Mouse (Mus musculus) adrenal gland, postnatal 4 days (tissue): ENCODE data around the gene Dnttip1. TPM values are rescaled to one million over a fixed set of nuclear protein-coding genes. Genes with fewer than 3 reads are reported as not detected.
"Not testable (repeated sequence)": the region's sequence is repeated elsewhere in the genome, so short reads cannot be mapped to it uniquely, and the experiment has no call there.

Source experiments
- DNase-seq, 2 experiments: peaks; one replicate each; pipeline ENCODE4 v3.0.0; 2021 to 2022; ENCODE audit warnings: low spot score in 2 of 2, mixed read lengths in 2 of 2
- total RNA-seq, 2 experiments: library from RNA; stranded (reverse); gene quantifications; 2 replicates each; pipeline ENCODE4 v1.2.3; 2021

The Dnttip1 gene
- total RNA-seq, 2 experiments from 2014 or later, result 50.1 to 54.2 TPM

DNA sequence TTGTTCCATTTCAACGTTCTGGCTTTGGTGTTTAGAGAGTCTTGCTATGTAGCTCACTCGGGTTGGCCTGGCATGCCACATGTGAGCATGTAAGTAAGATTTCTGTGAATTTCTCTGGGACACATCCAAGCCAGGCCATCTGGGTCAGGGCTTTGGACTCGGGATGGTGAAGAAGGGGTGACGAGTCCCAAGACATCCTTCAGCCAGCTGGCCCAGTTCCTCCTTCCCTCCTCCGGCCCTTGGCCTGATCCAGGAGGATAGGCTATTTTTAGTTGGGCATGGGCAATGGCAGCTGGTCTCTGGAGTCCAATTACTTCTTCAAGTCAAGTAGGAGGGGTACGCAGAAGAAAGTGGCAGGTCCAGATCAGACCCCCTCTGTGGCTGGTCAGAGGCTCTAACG lies 33.0 kb downstream of the Dnttip1 start:
- DNase-seq, result no peak

DNA sequence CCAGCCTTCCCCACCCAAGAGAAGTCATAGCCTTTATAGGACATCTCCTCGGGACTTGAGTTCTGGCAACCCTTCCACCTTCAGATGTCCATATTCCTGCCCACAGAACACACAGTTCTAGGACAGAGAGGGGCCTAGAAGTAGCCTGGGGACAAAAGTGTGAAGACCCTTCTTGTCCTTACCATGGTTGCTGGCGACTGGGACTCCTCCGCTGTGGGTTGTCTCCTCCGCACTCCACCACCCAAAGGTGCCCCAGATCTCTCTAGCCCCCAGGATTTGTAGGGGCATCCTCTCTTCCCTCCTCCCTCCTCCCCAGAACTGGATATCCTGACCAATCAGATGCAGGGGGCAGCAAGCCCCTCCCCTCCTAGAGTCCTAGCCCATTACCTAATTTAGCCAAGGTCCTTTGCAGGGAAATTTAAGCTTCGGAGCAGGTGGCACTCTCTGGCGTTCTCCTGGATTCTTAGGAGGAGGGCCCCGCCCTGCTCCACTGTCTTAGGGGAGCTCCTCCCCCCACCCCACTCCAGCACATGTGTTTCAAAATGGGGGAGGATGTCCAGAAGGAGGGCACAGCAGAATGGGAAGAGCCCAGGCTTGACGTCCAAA lies 33.8 kb downstream of the Dnttip1 start, which contains the start of gene Tnnc2:
TSS of gene Tnnc2 (minus strand) at position 487 of the 606 bp plus-strand sequence.
- DNase-seq, result no peak

DNA sequence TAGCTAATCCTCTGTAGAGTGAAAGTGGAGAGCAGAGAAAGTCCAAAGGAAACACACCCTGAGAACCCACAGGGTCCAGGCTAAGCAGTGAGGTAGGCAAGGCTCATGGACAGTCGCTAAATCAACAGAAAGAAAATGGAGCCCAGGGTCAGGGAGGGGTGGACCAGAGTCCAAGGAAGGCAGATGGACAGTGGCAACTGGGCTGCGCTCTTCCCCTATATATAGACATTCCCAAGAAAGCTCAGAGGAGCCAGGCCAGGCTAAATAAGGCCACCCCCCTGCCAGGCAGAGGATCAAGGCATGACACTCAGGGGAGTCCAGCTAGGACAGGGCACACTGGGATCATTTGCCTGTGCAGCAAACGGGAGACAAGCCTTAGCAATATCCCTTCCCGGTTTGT lies 36.1 kb downstream of the Dnttip1 start:
- no peak for DNase-seq

DNA sequence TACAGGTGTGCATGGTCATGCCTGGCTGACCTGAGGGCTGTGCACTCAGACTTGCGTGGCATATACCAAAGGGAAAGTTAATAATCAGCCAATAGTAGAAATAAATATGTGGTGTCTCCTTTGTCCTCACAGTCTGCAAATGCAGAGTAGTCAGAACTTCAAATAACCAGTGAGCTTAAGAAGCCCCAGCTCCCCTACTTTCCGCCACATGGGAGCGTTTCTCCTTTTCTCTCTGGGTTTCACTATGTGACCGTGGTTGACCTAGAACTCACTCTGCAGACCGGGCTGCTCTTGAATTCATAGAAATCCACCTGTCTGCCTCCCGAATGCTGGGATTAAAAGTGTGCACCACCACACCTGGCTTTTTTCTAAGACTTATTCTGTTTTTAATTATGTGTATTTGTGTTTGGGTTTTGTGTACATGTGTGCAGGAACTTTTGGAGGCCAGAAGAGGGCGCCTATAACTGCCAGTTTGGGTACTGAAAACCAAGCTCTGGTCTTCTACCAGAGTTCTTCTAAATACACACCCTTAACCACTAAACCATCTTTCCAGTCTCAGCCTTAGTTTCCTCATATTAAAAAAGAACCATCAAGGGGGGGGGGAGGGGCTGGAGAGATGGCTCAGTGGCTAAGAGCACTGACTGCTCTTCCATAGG lies 38.3 kb downstream of the Dnttip1 start:
- DNase-seq, result no peak

DNA sequence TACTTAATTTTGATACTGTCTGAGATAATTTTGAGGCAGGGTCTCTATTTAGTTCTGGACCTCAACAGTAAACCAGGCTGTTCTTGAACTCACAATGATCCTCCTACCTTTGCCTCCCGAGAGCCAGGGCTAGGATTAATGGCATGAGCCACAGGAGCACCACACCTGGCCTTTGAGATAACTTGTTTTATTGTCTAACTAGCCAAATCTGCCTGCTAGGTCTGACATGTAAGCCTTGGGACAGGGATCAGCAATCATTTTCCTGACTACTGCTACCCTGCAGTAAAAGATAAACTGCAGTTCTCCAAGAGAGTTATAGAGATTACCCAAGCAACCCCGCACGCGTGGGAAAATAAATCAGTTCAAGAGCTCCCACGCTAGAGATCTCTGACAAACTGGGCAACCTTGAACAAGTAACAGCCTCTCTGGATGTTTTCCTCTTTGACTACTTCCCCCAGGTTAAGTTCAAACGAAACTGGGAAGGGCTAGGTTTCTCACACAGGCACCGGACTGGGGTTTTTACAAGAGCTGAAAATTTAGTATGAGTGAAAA lies 39.2 kb downstream of the Dnttip1 start:
- DNase-seq, result no peak

DNA sequence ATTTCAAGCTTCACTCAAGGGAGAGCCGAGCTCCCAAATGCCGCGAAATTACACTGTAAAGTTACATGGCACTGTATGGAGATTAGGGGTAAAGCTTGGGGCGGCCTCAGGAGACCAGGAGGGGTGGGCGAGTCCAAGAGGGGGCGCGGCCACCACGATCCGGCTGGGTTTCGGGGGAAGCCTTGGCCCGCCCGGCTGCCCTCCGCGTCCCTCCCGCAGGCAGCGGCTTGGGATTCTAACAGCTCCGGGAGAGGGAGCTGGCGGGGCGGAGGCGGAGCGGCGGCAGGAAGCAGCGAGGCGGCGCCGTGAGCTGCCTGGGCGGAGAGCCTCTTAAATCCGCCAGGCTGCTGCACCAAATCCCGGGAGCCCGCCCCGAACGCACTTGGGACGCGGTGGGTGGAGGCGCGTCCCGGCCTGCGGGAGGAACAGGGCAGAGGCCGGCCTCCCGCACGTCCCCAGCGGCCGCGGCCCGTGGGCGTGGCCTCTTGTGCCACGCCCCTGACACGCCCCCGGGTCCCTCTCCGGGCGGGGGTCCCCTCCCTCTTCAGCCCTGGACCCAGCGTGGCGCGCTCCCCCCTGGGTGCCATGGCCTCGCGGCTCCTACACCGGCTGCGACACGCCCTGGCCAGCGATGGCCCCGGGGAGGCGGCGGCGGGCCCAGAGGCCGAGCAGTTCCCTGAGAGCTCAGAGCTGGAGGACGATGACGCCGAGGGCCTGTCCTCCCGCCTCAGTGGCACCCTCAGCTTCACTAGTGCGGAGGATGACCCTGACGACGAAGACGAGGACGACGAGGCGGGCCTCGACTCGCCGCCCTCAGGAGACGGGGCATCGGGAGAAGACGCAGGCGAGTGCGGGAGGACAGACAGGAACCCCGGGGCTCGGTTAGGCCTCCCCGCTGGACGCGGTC lies 40.0 kb downstream of the Dnttip1 start, which contains the start of gene Snx21:
TSS of gene Snx21 (plus strand) at position 343 of the 907 bp plus-strand sequence.
- peak; percentile 75 for DNase-seq

DNA sequence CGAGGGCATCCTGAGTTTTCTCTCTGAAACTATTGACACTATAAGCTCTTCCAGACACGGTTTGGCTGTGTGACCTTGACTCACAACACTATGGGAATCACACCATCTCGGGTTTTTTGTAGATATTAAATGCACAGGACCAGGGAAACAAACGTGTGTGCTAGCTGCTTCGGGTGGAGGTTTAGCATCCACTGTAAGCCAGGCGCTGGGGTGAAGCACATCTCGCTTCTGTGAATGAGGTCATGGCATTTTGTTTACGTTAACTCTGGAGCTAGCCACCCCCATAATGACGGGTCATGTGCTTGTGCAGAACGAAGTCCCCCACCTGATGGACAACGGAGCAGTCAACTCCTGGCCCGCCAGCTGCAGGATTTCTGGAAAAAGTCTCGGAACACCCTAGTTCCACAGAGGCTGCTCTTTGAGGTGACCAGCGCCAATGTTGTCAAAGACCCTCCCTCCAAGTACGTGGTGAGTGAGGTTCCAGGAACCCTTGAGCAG lies 40.7 kb downstream of the Dnttip1 start:
- no peak for DNase-seq

DNA sequence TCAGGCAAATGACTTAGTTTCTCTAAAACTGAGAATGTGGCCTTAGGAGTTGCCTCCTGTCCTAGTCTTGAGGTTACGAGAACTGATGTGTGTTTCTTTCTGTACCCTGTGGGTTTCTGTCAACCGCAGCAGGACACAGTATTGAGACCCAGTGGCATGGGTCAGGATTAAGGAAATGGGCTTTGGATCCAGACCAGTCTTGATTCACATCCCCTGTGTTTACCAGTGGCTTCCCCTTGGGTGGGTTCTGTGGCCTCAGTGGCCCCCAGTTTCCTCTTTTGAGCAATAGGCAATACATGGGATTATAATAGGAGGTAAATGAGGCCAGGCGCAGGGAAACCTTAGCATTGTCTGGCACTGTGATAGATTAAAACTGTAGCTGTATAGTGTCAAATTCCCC lies 41.2 kb downstream of the Dnttip1 start:
- no peak for DNase-seq

DNA sequence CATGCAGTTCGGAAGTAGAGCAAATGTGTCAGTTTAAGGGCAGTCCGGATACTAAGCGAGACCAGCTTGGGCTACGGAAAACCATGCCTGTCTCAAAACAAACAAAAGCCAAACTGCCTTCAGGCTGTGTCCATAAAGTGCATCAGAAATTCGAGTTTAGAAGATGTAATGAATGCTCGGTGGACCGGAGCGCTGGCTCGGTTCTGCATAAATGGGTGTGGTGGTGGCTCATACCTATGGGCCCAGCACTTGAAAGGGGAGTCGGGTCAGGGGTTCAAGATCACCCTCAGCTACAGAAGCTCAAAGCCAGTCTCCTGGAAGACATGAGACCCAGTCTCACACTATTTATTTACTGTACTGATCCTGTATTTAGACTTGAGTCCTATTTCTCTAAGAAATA lies 42.0 kb downstream of the Dnttip1 start:
- no peak for DNase-seq

DNA sequence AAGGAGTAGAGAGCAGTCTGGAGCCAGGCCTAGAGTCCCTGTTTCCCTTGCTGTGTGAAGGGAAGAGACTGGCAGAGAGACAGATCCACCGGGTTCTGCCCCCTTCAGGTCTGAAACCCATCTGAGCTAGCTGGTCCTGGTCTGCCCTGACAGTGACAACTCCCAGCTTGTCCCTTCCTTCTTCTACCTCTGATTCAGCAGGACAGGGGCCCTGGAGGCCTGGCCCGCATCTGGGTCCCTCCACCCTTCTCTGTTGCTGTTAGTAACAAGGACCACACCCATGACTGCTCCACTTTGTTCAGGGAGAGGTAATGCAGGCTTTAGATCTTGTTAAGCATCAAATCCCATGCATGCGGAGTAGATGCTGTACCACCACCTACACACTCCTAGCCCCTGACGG lies 42.6 kb downstream of the Dnttip1 start:
- no peak for DNase-seq

DNA sequence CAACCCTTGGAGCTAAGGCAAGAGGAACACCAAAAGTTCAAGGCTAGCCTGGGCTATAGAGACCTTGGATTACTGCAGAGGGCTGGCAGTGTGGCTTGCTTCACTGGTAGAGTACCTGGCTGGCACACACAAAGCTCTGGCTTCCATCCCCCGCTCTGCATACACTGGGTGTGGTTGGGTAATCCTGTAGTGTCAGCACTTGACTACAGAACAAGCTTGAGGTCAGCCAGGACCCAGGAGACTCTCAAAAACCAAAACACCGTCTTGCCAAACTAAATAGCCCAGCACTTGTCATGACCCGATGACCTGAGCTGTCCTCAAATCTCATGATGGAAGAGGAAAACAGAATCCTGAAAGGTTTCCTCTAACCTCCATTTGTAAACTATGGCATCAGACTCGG lies 44.7 kb downstream of the Dnttip1 start:
- no peak for DNase-seq

DNA sequence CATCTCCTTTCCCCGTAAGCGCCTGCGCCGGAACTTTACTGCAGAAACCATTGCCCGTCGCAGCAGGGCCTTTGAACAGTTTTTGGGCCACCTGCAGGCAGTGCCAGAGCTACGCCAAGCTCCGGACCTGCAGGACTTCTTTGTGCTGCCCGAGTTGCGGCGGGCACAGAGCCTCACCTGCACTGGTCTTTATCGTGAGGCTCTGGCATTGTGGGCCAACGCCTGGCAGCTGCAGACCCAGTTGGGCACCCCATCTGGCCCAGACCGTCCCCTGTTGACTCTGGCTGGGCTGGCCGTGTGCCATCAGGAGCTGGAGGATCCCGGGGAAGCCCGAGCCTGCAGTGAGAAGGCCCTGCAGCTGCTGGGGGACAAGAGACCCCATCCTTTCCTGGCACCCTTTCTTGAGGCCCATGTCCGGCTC lies 46.1 kb downstream of the Dnttip1 start:
- no peak for DNase-seq

DNA sequence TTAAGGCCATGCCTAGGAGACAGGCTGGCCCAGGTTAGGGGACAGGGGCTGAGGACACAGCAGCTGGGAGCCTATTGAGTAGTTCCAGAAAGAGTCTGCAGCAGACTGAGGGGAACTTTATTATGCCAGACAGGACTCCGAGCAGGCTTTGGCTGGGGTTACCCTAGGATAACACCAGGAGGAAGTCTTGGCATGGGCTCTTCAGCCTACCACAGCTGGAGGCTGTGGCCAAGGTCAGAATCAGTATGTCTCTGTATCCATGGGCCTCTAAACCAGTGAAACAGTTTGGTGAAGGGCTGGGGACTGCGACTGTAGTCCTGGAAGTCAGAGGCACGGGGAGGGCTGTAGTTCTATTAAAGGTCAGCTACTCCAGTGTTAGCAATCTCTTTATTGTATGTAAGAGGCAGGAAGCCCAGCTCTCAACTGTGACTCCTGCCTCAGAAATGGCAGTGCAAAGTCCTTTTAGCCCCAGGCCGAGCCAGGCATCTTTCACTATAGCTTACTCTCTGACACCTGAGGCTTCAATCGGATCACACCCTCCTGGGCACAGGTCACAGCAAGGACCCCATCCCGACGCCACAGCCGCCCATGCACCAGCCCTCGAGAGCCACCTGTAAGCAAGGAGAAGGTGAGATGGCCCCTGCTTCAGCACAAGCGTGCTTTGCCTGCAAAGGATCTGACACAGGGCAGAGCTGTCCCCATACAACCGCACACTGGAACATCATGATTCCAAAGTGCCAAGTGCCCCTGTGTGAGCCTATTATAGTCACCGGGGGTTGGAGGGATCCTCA lies 46.8 kb downstream of the Dnttip1 start:
- no peak for DNase-seq

DNA sequence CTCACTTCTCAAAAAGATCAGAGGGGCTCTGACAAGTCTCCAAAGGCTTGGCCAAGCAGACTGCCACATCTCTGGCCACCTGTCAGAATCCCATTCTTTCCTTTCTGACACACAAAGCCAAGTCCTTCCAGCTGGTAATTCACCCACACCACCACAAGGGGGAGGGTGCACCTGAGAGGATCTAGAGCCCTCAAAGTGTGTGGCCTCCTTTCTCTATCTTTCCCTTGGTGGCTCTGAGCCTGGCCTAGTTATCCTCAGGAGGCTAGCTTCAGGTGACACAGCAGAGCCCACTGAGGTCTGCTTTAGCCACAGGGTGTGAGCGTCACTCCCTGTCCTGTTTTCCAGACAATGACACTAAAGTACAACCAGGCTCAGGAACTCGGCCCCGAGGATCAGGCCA lies 47.5 kb downstream of the Dnttip1 start:
- peak in 1 of 2 experiments; percentile 50 for DNase-seq

DNA sequence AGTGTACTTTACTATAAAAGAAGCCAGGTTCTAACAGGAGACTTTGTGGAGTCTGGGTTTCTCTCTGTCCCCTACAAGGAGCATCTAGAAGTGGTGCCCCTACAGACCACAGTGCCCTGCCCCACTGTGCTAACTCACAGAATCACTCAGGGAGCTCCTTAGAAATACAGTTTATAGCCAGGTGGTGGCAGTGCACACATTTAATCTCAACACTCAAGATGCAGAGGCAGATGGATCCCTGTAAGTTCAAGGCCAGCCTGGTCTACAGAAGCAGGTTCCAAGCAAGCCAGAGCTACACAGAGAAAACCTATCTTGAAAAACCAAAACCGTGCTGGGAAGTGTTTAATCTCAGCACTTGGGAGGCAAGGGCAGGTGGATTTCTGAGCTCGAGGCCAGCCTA lies 48.0 kb downstream of the Dnttip1 start:
- DNase-seq, result no peak

DNA sequence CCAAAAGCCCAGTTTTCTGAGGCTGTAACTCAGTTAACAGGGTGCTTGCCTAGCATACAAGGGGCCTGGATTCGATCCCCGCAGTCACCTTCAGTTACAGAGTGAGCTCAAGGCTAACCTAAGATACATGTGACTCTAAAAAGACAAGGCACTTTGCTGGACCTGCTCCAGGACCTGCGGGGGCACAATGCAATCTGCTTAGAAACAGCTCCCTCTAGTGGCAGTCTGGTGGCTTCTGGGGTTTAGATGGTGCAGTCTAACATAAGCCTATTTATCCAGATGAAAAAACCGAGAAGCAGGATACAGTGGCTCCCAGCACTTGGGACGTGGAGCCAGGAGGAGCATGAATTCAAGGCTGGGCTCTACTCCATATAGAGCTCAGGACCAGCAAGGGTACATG lies 48.5 kb downstream of the Dnttip1 start:
- peak; percentile 57 to 86 for DNase-seq

DNA sequence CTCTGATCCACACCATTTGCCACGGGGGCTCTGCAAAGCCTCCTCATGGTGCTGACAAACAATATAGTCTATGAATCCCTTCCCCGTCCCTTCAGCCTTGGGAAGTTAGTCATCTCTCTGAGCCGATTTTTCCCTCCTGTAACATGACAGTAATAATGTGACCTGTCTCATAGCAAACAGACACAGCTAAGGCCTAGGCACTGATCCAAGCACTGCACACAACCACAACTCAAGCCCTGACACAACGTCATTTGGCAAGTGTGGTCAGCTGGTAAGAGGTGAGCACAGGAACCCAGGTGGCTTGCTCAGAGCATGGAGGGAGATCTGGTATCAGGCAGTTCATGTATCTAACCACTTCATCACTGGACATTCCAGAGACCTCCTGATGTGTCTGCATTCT lies 50.1 kb downstream of the Dnttip1 start:
- DNase-seq, result no peak

DNA sequence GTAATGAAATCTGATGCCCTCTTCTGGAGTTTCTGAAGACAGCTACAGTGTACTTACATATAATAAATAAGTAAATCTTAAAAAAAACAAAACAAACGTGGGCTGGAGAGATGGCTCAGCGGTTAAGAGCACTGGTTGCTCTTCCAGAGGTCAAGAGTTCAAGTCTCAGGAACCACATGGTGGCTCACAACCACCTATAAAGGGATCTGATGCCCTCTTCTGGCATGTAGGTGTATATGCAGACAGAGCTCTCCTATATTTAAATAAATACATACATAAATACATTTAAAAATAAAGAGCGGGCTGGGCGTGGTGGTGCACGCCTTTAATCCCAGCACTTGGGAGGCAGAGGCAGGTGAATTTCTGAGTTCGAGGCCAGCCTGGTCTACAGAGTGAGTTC lies 52.8 kb downstream of the Dnttip1 start:
- not testable (repeated sequence) for DNase-seq

DNA sequence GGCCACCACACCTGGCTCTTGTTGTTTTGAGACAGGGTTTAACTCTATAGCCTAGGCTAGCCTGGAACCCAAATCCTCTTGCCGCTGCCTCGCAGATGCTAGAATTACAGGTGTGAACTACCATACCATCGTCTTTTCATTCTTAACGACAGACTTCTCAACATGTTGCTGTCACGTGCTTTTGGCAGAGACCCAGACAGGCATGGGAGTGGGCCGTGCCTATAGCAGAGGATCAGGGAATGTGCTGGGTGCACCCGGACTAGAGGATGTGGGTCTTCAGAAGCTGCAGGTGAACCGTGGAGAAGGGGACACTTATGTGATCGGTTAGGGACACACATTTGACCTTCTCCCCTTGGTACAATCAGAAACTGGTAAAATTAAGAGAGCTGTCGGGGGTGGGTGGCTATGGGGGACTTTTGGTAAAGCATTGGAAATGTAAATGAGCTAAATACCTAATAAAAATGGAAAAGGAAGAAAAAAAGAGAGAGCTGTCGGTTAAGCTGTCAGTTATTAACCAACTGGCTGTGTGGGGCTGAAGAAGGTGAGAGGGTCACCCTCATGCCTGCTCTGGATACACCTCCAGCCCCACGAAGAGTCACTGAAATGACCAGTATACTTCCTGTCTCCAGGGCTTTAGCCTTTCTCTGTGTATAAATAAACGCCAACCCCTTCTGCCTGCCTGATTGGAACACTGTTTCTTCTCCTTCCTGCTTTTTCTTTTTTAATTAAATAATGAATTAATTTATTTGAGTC lies 54.6 kb downstream of the Dnttip1 start:
- no peak for DNase-seq
